Mouse (Mus musculus): ENCODE measurements around the gene Morn2. TPM values are rescaled to one million over a fixed set of nuclear protein-coding genes. Genes with fewer than 3 reads are reported as not detected.

Morn2 gene
- polyA plus RNA-seq, 1 experiment, result 0.46 TPM

DNA sequence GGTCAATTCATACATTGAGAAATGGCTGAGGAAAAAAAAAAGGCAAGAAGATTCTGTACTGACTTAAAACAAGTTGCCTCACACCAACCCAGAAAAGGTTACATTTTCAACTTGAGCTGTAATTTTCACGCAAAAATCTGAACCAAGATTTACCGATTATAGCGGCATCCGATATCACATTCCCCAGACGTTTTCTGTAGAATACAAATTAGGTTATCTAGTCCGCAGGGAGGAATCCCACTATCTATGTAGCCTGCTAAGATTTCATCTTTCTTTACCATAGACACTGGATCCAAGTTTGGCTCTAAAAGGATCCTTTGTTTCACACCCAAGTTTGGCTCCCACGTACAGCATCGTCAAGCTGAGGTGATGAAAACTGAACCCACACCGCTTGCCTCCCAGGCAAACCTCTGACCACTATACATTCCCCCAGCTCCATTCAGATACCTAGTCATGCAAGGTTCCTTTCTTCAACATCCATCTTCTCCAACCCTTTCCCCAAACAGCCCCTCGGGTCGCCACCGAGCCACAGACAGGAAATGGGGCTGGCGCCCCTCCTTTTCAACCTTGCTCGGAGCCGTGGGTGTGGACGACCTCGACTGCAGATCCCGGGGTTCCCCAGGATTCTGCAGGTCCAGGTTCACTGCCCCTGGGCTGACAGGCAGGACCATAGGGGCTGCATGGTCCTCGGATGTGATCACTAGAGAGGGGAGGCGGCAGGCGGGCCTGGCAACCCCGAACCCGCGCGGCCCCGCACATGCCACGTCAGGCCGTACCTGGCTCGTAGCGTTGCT is 526 bp upstream of the Morn2 start:
- TF ChIP-seq CTCF (IDR thresholded peaks at IDR 0.05; ENCODE audit: extremely low read depth, insufficient read depth, insufficient read length, insufficient replicate concordance) (no peak), POLR2A (IDR thresholded peaks at IDR 0.05; ENCODE audit: low read depth, low read length) (no peak)
- Histone ChIP-seq H3K4me3 (ENCODE audit: extremely low read depth, insufficient read depth, insufficient read length) (peak overlapping the region; percentile 97), H3K27me3 (ENCODE audit: control insufficient read depth, insufficient read depth, low read length) (no peaks in the 10 kb centered on the region), H3K4me1 (ENCODE audit: control insufficient read depth, insufficient read depth, insufficient read length) (peaks cover 5% of the 10 kb centered on the region; the same call in 1 of the 2 replicates), H3K36me3 (ENCODE audit: control insufficient read depth, insufficient read depth, low read length) (no peaks in the 10 kb centered on the region), H3K27ac (ENCODE audit: insufficient read depth, low read length) (peak overlapping the region; percentile 79)
- no peak for DNase-seq (ENCODE audit: low read depth in 1 of 2, low spot score in 2 of 2)
- 2% methylated on average over 30 of the region's 30 CpGs for WGBS

DNA sequence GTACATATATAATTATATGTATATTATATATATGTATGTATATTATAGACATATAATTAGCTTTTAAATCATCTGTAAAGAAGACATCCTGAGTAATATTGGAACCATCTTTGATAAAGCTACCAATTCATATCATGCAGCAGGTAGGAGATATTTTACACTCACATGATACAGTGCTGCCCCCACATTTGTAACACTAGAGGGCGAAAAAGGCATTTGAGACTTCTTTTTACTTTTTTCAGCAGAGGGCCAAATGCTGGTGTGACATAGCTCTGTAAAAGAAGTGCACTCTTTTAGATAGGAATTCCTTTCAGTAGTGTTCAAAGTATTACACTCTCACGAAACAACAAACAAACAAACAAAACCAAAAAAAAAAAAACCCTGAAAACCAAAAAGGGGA is 1.1 kb downstream of the Morn2 start:
- Histone ChIP-seq H3K4me3 (ENCODE audit: extremely low read depth, insufficient read depth, insufficient read length) (no peak overlapping the region), H3K36me3 (ENCODE audit: control insufficient read depth, insufficient read depth, low read length) (no peaks in the 10 kb centered on the region), H3K27me3 (ENCODE audit: control insufficient read depth, insufficient read depth, low read length) (no peaks in the 10 kb centered on the region), H3K4me1 (ENCODE audit: control insufficient read depth, insufficient read depth, insufficient read length) (peaks cover 5% of the 10 kb centered on the region; the same call in 1 of the 2 replicates), H3K27ac (ENCODE audit: insufficient read depth, low read length) (no peak overlapping the region)
- TF ChIP-seq POLR2A (IDR thresholded peaks at IDR 0.05; ENCODE audit: low read depth, low read length) (no peak), CTCF (IDR thresholded peaks at IDR 0.05; ENCODE audit: extremely low read depth, insufficient read depth, insufficient read length, insufficient replicate concordance) (no peak)
- 17% methylated on average over 2 of the region's 2 CpGs for WGBS
- DNase-seq (ENCODE audit: low read depth in 1 of 2, low spot score in 2 of 2), result peak; percentile 18 to 45

DNA sequence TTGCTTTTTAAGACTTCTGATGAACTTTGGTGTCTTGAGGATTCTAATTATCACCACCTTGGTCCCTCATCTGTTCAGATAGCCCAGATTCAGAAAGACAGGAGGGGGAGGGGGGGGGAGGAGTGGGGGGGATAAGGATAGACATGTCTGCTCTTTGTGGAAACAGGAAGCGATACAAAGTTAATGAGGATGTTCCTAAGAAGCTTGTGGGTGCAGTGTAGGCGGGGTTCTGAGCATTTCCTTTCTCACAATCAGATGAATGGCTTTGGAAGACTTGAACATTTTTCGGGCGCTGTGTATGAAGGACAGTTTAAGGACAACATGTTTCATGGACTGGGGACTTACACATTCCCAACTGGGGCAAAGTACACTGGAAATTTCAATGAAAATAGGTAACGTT is 5.3 kb downstream of the Morn2 start:
- TF ChIP-seq POLR2A (IDR thresholded peaks at IDR 0.05; ENCODE audit: low read depth, low read length) (no peak), CTCF (IDR thresholded peaks at IDR 0.05; ENCODE audit: extremely low read depth, insufficient read depth, insufficient read length, insufficient replicate concordance) (no peak)
- H3K4me1 ChIP-seq (ENCODE audit: control insufficient read depth, insufficient read depth, insufficient read length), result no peaks in the 10 kb centered on the region
- H3K36me3 ChIP-seq (ENCODE audit: control insufficient read depth, insufficient read depth, low read length), result no peaks in the 10 kb centered on the region
- no peak overlapping the region for H3K27ac ChIP-seq (ENCODE audit: insufficient read depth, low read length)
- no peak overlapping the region for H3K4me3 ChIP-seq (ENCODE audit: extremely low read depth, insufficient read depth, insufficient read length)
- DNase-seq (ENCODE audit: low read depth in 1 of 2, low spot score in 2 of 2), result no peak
- 55% methylated on average over 5 of the region's 5 CpGs for WGBS
- H3K27me3 ChIP-seq (ENCODE audit: control insufficient read depth, insufficient read depth, low read length), result no peaks in the 10 kb centered on the region

DNA sequence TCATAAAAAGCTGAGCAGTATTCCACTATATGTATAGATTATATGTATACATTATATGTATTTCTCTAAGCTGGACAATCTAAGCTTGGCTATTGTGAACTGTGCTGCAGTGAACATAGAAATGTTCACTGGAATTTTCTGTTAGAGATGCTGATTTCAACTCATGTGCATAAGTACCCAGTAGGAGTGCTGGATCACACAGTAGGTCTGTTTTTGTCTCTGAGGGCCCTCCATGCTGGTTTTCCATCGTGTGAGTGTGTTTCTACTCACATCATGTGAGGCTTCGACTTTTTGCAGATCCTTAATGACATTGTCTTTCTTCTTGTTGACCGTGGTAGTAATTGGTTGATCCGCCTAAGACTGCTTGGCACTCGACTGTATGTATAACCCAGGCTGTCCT is 8.8 kb downstream of the Morn2 start:
- H3K4me3 ChIP-seq (ENCODE audit: extremely low read depth, insufficient read depth, insufficient read length), result no peak overlapping the region
- H3K27me3 ChIP-seq (ENCODE audit: control insufficient read depth, insufficient read depth, low read length), result no peaks in the 10 kb centered on the region
- DNase-seq (ENCODE audit: low read depth in 1 of 2, low spot score in 2 of 2), result no peak
- WGBS, result 79% methylated on average over 5 of the region's 5 CpGs
- no peaks in the 10 kb centered on the region for H3K4me1 ChIP-seq (ENCODE audit: control insufficient read depth, insufficient read depth, insufficient read length)
- no peaks in the 10 kb centered on the region for H3K36me3 ChIP-seq (ENCODE audit: control insufficient read depth, insufficient read depth, low read length)
- no peak overlapping the region for H3K27ac ChIP-seq (ENCODE audit: insufficient read depth, low read length)
- TF ChIP-seq CTCF (IDR thresholded peaks at IDR 0.05; ENCODE audit: extremely low read depth, insufficient read depth, insufficient read length, insufficient replicate concordance) (no peak), POLR2A (IDR thresholded peaks at IDR 0.05; ENCODE audit: low read depth, low read length) (no peak)

DNA sequence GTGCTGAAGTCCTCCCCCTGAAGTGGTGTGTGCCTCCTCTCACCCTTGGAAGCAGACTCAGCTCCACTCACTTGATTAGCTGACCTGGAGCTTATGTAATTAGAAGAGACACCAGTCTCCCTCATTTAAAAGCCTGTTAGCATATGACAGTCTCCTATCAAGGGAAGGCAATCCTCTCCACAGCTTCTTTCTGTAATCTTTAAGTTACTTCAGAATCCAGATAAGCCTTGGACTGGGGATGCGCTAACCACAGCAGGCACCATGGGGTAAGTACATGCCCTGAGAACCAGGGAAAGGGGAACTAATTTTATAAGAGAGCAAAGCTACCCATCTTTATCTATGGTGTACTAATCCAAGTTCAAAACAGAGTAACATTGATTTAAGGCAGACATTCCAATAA is 17.2 kb downstream of the Morn2 start, which contains the start of gene Arhgef33:
Gene Arhgef33, plus strand, starts transcription at position 157 of the 400 bp plus-strand sequence.
- Histone ChIP-seq H3K36me3 (ENCODE audit: control insufficient read depth, insufficient read depth, low read length) (no peaks in the 10 kb centered on the region), H3K27me3 (ENCODE audit: control insufficient read depth, insufficient read depth, low read length) (no peaks in the 10 kb centered on the region), H3K27ac (ENCODE audit: insufficient read depth, low read length) (no peak within 1 kb of the TSS), H3K4me1 (ENCODE audit: control insufficient read depth, insufficient read depth, insufficient read length) (no peaks in the 10 kb centered on the region), H3K4me3 (ENCODE audit: extremely low read depth, insufficient read depth, insufficient read length) (no peak within 1 kb of the TSS)
- TF ChIP-seq POLR2A (IDR thresholded peaks at IDR 0.05; ENCODE audit: low read depth, low read length), result no peak
- TF ChIP-seq CTCF (IDR thresholded peaks at IDR 0.05; ENCODE audit: extremely low read depth, insufficient read depth, insufficient read length, insufficient replicate concordance), result no peak
- WGBS, result 85% methylated on average over 1 of the region's 1 CpGs
- DNase-seq (ENCODE audit: low read depth in 1 of 2, low spot score in 2 of 2), result no peak

DNA sequence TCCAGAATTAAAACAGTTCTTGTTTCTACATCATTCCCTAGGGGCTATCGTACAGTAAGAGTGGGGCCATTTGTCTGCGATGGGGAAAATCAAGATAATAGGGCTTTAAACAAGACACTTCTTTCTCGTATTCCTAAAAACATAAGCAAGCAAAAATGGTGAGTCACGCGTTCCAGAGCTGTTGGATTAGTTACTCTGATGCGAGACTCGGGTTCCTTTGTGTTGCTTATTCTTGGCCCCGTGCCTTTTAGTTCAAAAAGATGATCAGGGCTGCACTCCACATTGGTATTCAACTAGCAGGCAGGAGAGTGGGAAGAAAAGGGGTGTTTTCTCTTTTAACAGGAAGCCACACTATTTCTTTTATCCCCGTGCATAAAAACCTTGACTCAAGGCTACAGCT is 21.8 kb downstream of the Morn2 start:
- Histone ChIP-seq H3K27ac (ENCODE audit: insufficient read depth, low read length) (no peak overlapping the region), H3K4me3 (ENCODE audit: extremely low read depth, insufficient read depth, insufficient read length) (no peak overlapping the region), H3K27me3 (ENCODE audit: control insufficient read depth, insufficient read depth, low read length) (no peaks in the 10 kb centered on the region), H3K4me1 (ENCODE audit: control insufficient read depth, insufficient read depth, insufficient read length) (no peaks in the 10 kb centered on the region), H3K36me3 (ENCODE audit: control insufficient read depth, insufficient read depth, low read length) (no peaks in the 10 kb centered on the region)
- no peak for TF ChIP-seq POLR2A (IDR thresholded peaks at IDR 0.05; ENCODE audit: low read depth, low read length)
- TF ChIP-seq CTCF (IDR thresholded peaks at IDR 0.05; ENCODE audit: extremely low read depth, insufficient read depth, insufficient read length, insufficient replicate concordance), result no peak
- WGBS, result 82% methylated on average over 9 of the region's 9 CpGs
- DNase-seq (ENCODE audit: low read depth in 1 of 2, low spot score in 2 of 2), result no peak

DNA sequence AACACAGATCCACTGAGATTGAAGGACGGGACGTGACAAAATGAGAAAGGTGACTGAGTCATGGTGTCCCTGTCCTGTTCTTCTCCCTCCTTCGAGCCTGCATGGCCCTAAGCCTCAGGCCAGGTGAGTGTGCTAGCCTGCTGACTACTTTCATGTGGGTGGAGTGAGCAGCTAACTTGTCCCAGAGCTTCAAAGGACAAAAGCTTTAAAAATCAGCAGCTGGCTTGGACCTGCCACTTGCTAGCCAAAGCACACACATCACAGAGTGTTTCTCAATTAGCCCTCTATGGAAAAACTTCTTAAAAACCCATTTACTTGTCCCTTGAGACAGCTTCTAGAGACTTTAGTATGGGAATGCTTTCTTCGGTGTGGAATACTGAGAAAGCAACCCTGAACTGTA is 22.4 kb downstream of the Morn2 start:
- Histone ChIP-seq H3K36me3 (ENCODE audit: control insufficient read depth, insufficient read depth, low read length) (no peaks in the 10 kb centered on the region), H3K27me3 (ENCODE audit: control insufficient read depth, insufficient read depth, low read length) (no peaks in the 10 kb centered on the region), H3K4me3 (ENCODE audit: extremely low read depth, insufficient read depth, insufficient read length) (no peak overlapping the region), H3K27ac (ENCODE audit: insufficient read depth, low read length) (no peak overlapping the region), H3K4me1 (ENCODE audit: control insufficient read depth, insufficient read depth, insufficient read length) (no peaks in the 10 kb centered on the region)
- 84% methylated on average over 4 of the region's 4 CpGs for WGBS
- DNase-seq (ENCODE audit: low read depth in 1 of 2, low spot score in 2 of 2), result no peak
- no peak for TF ChIP-seq POLR2A (IDR thresholded peaks at IDR 0.05; ENCODE audit: low read depth, low read length)
- TF ChIP-seq CTCF (IDR thresholded peaks at IDR 0.05; ENCODE audit: extremely low read depth, insufficient read depth, insufficient read length, insufficient replicate concordance), result no peak

Data from spleen, adult 2 months (tissue).